Mouse (Mus musculus) hindbrain, embryonic 12.5 days (tissue): Measurements from ENCODE around the gene Sema3a. TPM values are rescaled to one million over a fixed set of nuclear protein-coding genes. Genes with fewer than 3 reads are reported as not detected.

Experiments
- ATAC-seq: fragments of 200-750 bp; cut with Nextera tagmentation; 2 replicates; pipeline ENCODE4 v1.8.0; 2017; ENCODE audit warnings: moderate TSS enrichment; ENCODE audit not compliant: low FRiP score
- H3K27ac ChIP-seq: fragments of 300-500 bp; sonication (generic); 2 replicates; pipeline ENCODE4 v1.5.1; 2016; ENCODE audit warnings: mild to moderate bottlenecking
- H3K27me3 ChIP-seq: fragments of 300-500 bp; sonication (generic); 2 replicates; pipeline ENCODE4 v1.6.1; 2016; ENCODE audit warnings: mild to moderate bottlenecking
- H3K36me3 ChIP-seq: fragments of 300-500 bp; sonication (generic); 2 replicates; pipeline ENCODE4 v1.6.1; 2016; ENCODE audit warnings: mild to moderate bottlenecking
- H3K4me1 ChIP-seq: fragments of 300-500 bp; sonication (generic); 2 replicates; pipeline ENCODE4 v1.6.1; 2016
- H3K4me2 ChIP-seq: fragments of 300-500 bp; sonication (generic); replicated peaks from 2 replicates; pipeline ENCODE4 v1.6.1; 2016; ENCODE audit warnings: mild to moderate bottlenecking
- H3K4me3 ChIP-seq: fragments of 300-500 bp; sonication (generic); 2 replicates; pipeline ENCODE4 v1.5.1; 2016; ENCODE audit warnings: mild to moderate bottlenecking
- H3K9ac ChIP-seq: fragments of 300-500 bp; sonication (generic); 2 replicates; pipeline ENCODE4 v1.6.1; 2016; ENCODE audit warnings: mild to moderate bottlenecking, moderate library complexity
- H3K9me3 ChIP-seq: fragments of 300-500 bp; sonication (generic); replicated peaks from 2 replicates; pipeline ENCODE4 v1.6.1; 2016; ENCODE audit warnings: mild to moderate bottlenecking
- WGBS: fragments of 180-500 bp; shearing (Covaris S2); methylation state at CpG from one replicate; pipeline ENCODE4 v1.1.7; 2016; 5-methylcytosine and 5-hydroxymethylcytosine counted together
- polyA plus RNA-seq: library from polyadenylated mRNA; unstranded; fragments of >200 nt; fragmentation: Nextera tagmentation; extraction: Ambion mirVana; gene quantifications from 2 replicates; pipeline ENCODE4 v1.2.1, GENCODE M21; 2016

Sema3a gene
- polyA plus RNA-seq, 1 experiment from 2014 or later = 30.9 TPM

- 89% methylated on average over 2 of the region's 2 CpGs for WGBS
- H3K9ac ChIP-seq = no peak overlapping the region
- H3K9me3 ChIP-seq = no peaks in the 10 kb centered on the region
- no peaks in the 10 kb centered on the region for H3K4me1 ChIP-seq
- H3K4me2 ChIP-seq = no peak overlapping the region
- H3K27me3 ChIP-seq = no peaks in the 10 kb centered on the region
- H3K27ac ChIP-seq = no peak overlapping the region
- no peak for ATAC-seq
- H3K4me3 ChIP-seq = no peak overlapping the region
- H3K36me3 ChIP-seq = no peaks in the 10 kb centered on the region
Observed at GRCm38 (mm10) chr5:13182186-13182585, 57.0 kb downstream of the Sema3a start.

DNA sequence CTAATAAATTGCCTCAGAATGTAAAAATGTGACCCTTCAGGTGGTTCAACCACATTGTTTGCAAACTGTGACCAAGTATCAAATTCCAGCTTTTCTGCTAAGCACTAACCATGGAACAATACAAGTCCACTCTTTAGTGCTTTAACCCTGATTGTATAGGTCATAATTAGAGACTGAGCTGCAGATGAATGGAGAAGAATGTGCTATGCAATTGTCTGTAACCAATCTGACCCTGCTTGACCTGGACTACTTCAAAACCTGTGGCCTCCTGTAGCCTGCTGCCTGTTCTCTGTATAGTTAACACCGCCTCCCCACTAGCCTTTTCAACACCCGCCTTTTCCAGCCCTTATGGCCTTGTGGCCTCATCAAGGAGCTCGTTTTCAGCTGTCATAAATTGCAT lies 72.7 kb downstream of the Sema3a start:
- Histone ChIP-seq H3K4me2 (no peak overlapping the region), H3K9me3 (no peaks in the 10 kb centered on the region), H3K27ac (no peak overlapping the region), H3K4me3 (no peak overlapping the region), H3K36me3 (no peaks in the 10 kb centered on the region), H3K27me3 (no peaks in the 10 kb centered on the region), H3K9ac (no peak overlapping the region), H3K4me1 (no peaks in the 10 kb centered on the region)
- no peak for ATAC-seq
- WGBS = 6% methylated on average over 3 of the region's 3 CpGs

- 71% methylated on average over 6 of the region's 6 CpGs for WGBS
- Histone ChIP-seq H3K27me3 (no peaks in the 10 kb centered on the region), H3K27ac (no peak overlapping the region), H3K4me1 (no peaks in the 10 kb centered on the region), H3K4me3 (no peak overlapping the region), H3K4me2 (no peak overlapping the region), H3K36me3 (no peaks in the 10 kb centered on the region), H3K9me3 (no peaks in the 10 kb centered on the region), H3K9ac (no peak overlapping the region)
- no peak for ATAC-seq
Observed at GRCm38 (mm10) chr5:13199709-13200108, 74.5 kb downstream of the Sema3a start.

DNA sequence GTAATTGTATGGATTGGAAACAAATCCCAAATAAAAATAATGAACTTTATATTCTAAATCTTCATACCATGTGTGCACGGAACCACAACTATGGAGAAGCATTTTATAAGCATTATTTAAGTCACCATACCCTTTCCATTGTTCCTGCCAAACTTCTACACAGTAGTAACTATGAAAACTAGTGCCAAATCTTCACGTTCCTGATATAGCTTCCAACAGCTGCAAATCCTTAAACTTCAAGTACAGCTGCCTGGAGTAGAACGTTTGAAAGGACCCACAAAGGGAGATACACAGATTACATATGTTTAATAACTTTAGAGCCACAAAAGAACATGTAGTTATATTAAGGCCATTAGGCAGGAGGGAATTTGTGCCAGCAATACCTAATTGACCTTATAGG lies 130.1 kb downstream of the Sema3a start:
- Histone ChIP-seq H3K9ac (no peak overlapping the region), H3K4me1 (no peaks in the 10 kb centered on the region), H3K27ac (no peak overlapping the region), H3K4me3 (no peak overlapping the region), H3K36me3 (no peaks in the 10 kb centered on the region), H3K4me2 (no peak overlapping the region), H3K27me3 (no peaks in the 10 kb centered on the region), H3K9me3 (no peaks in the 10 kb centered on the region)
- 84% methylated on average over 3 of the region's 3 CpGs for WGBS
- no peak for ATAC-seq

DNA sequence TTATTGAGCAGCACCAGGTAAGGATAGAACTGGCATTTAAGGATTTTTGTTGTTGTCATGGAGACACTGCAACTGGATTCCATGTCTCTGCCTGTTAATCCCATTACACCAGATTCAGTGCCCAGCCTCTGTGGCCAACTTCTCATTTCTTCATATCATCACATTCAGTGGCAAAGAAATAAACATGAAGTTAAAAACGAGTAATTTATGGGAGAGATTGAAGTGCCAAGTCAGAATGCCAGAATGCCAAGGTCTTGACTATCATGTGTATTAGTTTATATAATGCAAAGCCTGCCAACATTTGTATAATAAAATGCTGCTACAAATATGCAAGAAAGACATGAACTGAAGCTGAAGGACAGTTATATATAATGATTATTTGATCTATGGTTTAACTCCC lies 131.1 kb downstream of the Sema3a start:
- H3K4me1 ChIP-seq = no peaks in the 10 kb centered on the region
- H3K36me3 ChIP-seq = no peaks in the 10 kb centered on the region
- no peak overlapping the region for H3K4me3 ChIP-seq
- 76% methylated on average over 1 of the region's 1 CpGs for WGBS
- H3K9me3 ChIP-seq = no peaks in the 10 kb centered on the region
- no peak overlapping the region for H3K9ac ChIP-seq
- H3K4me2 ChIP-seq = no peak overlapping the region
- no peak for ATAC-seq
- H3K27me3 ChIP-seq = no peaks in the 10 kb centered on the region
- H3K27ac ChIP-seq = no peak overlapping the region

- Histone ChIP-seq H3K36me3 (no peaks in the 10 kb centered on the region), H3K27me3 (no peaks in the 10 kb centered on the region), H3K4me1 (no peaks in the 10 kb centered on the region), H3K9me3 (no peaks in the 10 kb centered on the region), H3K4me2 (no peak overlapping the region), H3K9ac (no peak overlapping the region), H3K4me3 (no peak overlapping the region), H3K27ac (no peak overlapping the region)
- ATAC-seq = peak; percentile 90
- 60% methylated on average over 2 of the region's 2 CpGs for WGBS
Observed at GRCm38 (mm10) chr5:13263087-13263486, 137.9 kb downstream of the Sema3a start.

DNA sequence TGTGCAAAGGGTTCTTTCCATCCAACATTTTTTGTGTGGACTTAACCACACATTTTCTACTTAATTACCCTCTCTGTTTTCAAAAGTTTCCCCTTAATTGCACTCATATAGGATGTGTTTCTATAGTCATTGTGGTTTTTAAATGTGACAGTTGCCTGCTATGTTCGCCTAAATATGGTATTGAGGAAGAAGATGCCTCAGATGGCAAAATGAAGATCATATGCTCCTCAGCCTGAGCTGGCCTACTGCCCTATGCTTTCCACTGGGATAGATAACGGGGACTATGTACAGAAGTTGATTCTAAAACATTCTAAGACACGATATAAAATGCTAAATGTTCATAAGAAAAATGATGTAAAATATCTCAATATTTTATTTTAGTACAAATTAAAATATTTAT lies 138.3 kb downstream of the Sema3a start:
- H3K4me1 ChIP-seq = no peaks in the 10 kb centered on the region
- no peaks in the 10 kb centered on the region for H3K36me3 ChIP-seq
- H3K27me3 ChIP-seq = no peaks in the 10 kb centered on the region
- ATAC-seq = no peak; the same call in 1 of the 2 replicates
- H3K9me3 ChIP-seq = no peaks in the 10 kb centered on the region
- no peak overlapping the region for H3K4me2 ChIP-seq
- 78% methylated on average over 3 of the region's 3 CpGs for WGBS
- no peak overlapping the region for H3K27ac ChIP-seq
- H3K9ac ChIP-seq = no peak overlapping the region
- H3K4me3 ChIP-seq = no peak overlapping the region

GRCm38 (mm10) chr5:13312667-13313066 lies 187.5 kb downstream of the Sema3a start:
- WGBS = 35% methylated on average over 4 of the region's 4 CpGs
- Histone ChIP-seq H3K27ac (no peak overlapping the region), H3K4me3 (no peak overlapping the region), H3K4me1 (peaks cover 4% of the 10 kb centered on the region; the same call in 1 of the 2 replicates), H3K9me3 (no peaks in the 10 kb centered on the region), H3K9ac (no peak overlapping the region), H3K36me3 (no peaks in the 10 kb centered on the region), H3K4me2 (no peak overlapping the region), H3K27me3 (no peaks in the 10 kb centered on the region)
- ATAC-seq = peak; percentile 81

DNA sequence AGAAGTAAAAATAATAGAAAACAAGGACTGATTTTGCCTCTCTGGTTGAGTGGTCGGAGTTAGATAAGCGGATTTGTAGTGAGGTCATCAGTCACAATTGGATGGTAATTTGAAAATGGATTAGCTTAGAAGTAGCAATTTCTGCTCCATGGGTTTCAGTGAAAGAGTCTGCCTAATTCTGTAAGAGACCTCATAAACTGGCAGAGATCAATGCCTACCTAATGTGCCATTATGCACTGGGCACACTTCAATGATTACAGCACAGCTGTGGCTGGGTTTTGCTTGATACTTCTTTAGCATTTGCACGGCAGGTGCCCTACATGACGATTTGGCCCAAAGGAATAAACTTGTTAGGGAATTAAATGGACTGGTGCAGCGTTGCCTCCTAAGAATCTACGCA lies 188.8 kb downstream of the Sema3a start:
- no peak overlapping the region for H3K27ac ChIP-seq
- WGBS = 37% methylated on average over 6 of the region's 6 CpGs
- ATAC-seq = peak; percentile 88
- peaks cover 4% of the 10 kb centered on the region; the same call in 1 of the 2 replicates for H3K4me1 ChIP-seq
- H3K36me3 ChIP-seq = no peaks in the 10 kb centered on the region
- H3K4me2 ChIP-seq = no peak overlapping the region
- H3K27me3 ChIP-seq = no peaks in the 10 kb centered on the region
- H3K9me3 ChIP-seq = no peaks in the 10 kb centered on the region
- no peak overlapping the region for H3K4me3 ChIP-seq
- no peak overlapping the region for H3K9ac ChIP-seq

- 24% methylated on average over 5 of the region's 5 CpGs for WGBS
- no peaks in the 10 kb centered on the region for H3K4me1 ChIP-seq
- H3K4me3 ChIP-seq = no peak overlapping the region
- no peak overlapping the region for H3K4me2 ChIP-seq
- no peaks in the 10 kb centered on the region for H3K9me3 ChIP-seq
- H3K9ac ChIP-seq = no peak overlapping the region
- no peak for ATAC-seq
- no peak overlapping the region for H3K27ac ChIP-seq
- H3K36me3 ChIP-seq = no peaks in the 10 kb centered on the region
- H3K27me3 ChIP-seq = no peaks in the 10 kb centered on the region
Observed at GRCm38 (mm10) chr5:13318728-13319429, 193.7 kb downstream of the Sema3a start.

- H3K4me2 ChIP-seq = no peak overlapping the region
- ATAC-seq = peak; percentile 69; the same call in 1 of the 2 replicates
- H3K27ac ChIP-seq = no peak overlapping the region
- H3K9me3 ChIP-seq = no peaks in the 10 kb centered on the region
- no peak overlapping the region for H3K4me3 ChIP-seq
- H3K9ac ChIP-seq = no peak overlapping the region
- no peaks in the 10 kb centered on the region for H3K4me1 ChIP-seq
- no peaks in the 10 kb centered on the region for H3K27me3 ChIP-seq
- 62% methylated on average over 3 of the region's 3 CpGs for WGBS
- H3K36me3 ChIP-seq = no peaks in the 10 kb centered on the region
Observed at GRCm38 (mm10) chr5:13320138-13320537, 194.9 kb downstream of the Sema3a start.

DNA sequence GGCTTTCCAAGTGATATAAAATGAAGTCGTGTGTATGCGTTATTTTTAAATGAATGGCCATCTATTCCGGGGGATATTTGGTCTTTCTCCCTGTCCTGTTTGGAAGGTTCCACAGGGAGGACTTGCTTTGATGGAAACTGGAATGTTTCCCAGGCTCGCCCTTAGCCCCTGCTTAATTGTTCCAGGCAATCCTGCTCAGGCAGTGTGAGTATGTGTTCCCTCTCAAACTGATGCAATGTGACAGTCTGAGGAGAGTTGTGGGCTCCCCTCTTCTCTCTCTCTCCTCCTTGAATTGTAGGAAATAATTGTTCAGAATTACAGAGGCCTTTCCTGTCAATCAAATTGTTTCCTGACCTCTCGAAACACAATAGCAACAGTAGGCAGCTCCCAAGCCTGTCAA lies 202.1 kb downstream of the Sema3a start:
- Histone ChIP-seq H3K9ac (no peak overlapping the region), H3K27me3 (no peaks in the 10 kb centered on the region), H3K36me3 (no peaks in the 10 kb centered on the region), H3K9me3 (no peaks in the 10 kb centered on the region), H3K4me1 (no peaks in the 10 kb centered on the region), H3K4me2 (no peak overlapping the region), H3K27ac (no peak overlapping the region), H3K4me3 (no peak overlapping the region)
- no peak for ATAC-seq
- WGBS = 64% methylated on average over 5 of the region's 5 CpGs

DNA sequence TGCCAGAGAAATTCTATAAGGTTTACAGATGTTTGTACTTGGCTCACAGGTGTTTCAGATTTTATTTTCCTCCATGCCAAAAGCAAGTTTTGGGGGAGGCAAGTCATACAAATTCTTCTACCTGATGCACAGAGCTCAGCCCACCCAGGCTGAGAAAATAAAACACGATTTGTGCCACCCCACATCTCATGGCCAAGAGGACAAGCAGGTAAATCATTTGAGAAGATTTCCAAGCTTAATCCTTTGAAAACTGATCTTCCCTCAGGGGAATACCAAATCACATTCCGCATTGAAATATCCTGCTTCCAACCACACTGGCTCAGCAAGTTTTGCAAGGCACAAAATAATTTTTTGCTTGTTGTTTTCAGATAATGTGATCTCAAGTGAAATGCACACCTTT lies 206.2 kb downstream of the Sema3a start:
- ATAC-seq = no peak
- no peak overlapping the region for H3K4me2 ChIP-seq
- no peak overlapping the region for H3K27ac ChIP-seq
- H3K4me3 ChIP-seq = no peak overlapping the region
- H3K36me3 ChIP-seq = no peaks in the 10 kb centered on the region
- H3K9ac ChIP-seq = no peak overlapping the region
- no peaks in the 10 kb centered on the region for H3K9me3 ChIP-seq
- WGBS = 65% methylated on average over 2 of the region's 2 CpGs
- H3K27me3 ChIP-seq = no peaks in the 10 kb centered on the region
- H3K4me1 ChIP-seq = no peaks in the 10 kb centered on the region
